Mouse (Mus musculus) T-helper 1 cell (primary cell): ENCODE data around the gene Pmm2.

Source experiments
- in situ Hi-C: fragments of 300-600 bp; cut with MboI, MseI; formaldehyde crosslinking; loops from one replicate; pipeline ENCODE4 v1.15.1; 2025; ENCODE audit warnings: high pct_unique_total_duplicates

The Pmm2 gene

GRCm38 (mm10) chr16:8637217-8638051 lies at the start of gene Pmm2, which contains the start of gene Tmem186:
Gene Pmm2 (plus strand): TSS chr16:8637674.
Gene Tmem186 (minus strand): TSS chr16:8637712.
- in situ Hi-C loops, result no loop called here

- in situ Hi-C loops, result loop anchor here (25.0 kb wide), 1 partner anchor 658 kb away; no protein-coding TSS in a partner anchor
Observed at GRCm38 (mm10) chr16:8595411-8595810, 42.1 kb upstream of the Pmm2 start.

- in situ Hi-C loops, result loop anchor here (25.0 kb wide), 1 partner anchor 659 kb away; no protein-coding TSS in a partner anchor
Observed at GRCm38 (mm10) chr16:8596336-8596735, 41.1 kb upstream of the Pmm2 start.

GRCm38 (mm10) chr16:8597516-8597915 lies 40.0 kb upstream of the Pmm2 start:
- in situ Hi-C loops, result loop anchor here (25.0 kb wide), 1 partner anchor 660 kb away; no protein-coding TSS in a partner anchor

- in situ Hi-C loops, result no loop called here
Observed at GRCm38 (mm10) chr16:8603789-8604188, 33.7 kb upstream of the Pmm2 start.

- in situ Hi-C loops, result no loop called here
Observed at GRCm38 (mm10) chr16:8610397-8610796, 27.1 kb upstream of the Pmm2 start.

GRCm38 (mm10) chr16:8612214-8613005 lies 25.1 kb upstream of the Pmm2 start:
- in situ Hi-C loops, result no loop called here

- in situ Hi-C loops, result no loop called here
Observed at GRCm38 (mm10) chr16:8613039-8613438, 24.4 kb upstream of the Pmm2 start.

- in situ Hi-C loops, result no loop called here
Observed at GRCm38 (mm10) chr16:8613447-8613846, 24.0 kb upstream of the Pmm2 start.

GRCm38 (mm10) chr16:8619659-8620314 lies 17.7 kb upstream of the Pmm2 start:
- in situ Hi-C loops, result no loop called here

- in situ Hi-C loops, result no loop called here
Observed at GRCm38 (mm10) chr16:8620315-8621115, 17.0 kb upstream of the Pmm2 start.

GRCm38 (mm10) chr16:8630419-8630818 lies 7.1 kb upstream of the Pmm2 start:
- in situ Hi-C loops, result no loop called here

- in situ Hi-C loops, result no loop called here
Observed at GRCm38 (mm10) chr16:8631428-8631827, 6.0 kb upstream of the Pmm2 start.

- in situ Hi-C loops, result no loop called here
Observed at GRCm38 (mm10) chr16:8636867-8637216, 632 bp upstream of the Pmm2 start.

- in situ Hi-C loops, result no loop called here
Observed at GRCm38 (mm10) chr16:8638131-8638530, 657 bp downstream of the Pmm2 start.

GRCm38 (mm10) chr16:8639466-8640191 lies 2.2 kb downstream of the Pmm2 start:
- in situ Hi-C loops, result loop anchor here (5.0 kb wide), 1 partner anchor 38 kb away; no protein-coding TSS in a partner anchor

GRCm38 (mm10) chr16:8643855-8644254 lies 6.4 kb downstream of the Pmm2 start:
- in situ Hi-C loops, result loop anchor here (5.0 kb wide), 1 partner anchor 33 kb away; no protein-coding TSS in a partner anchor

GRCm38 (mm10) chr16:8645546-8645945 lies 8.1 kb downstream of the Pmm2 start:
- in situ Hi-C loops, result no loop called here

GRCm38 (mm10) chr16:8650007-8650406 lies 12.5 kb downstream of the Pmm2 start:
- in situ Hi-C loops, result no loop called here

GRCm38 (mm10) chr16:8655108-8655507 lies 17.6 kb downstream of the Pmm2 start:
- in situ Hi-C loops, result loop anchor here (5.0 kb wide), 1 partner anchor 248 kb away; no protein-coding TSS in a partner anchor
